Mouse (Mus musculus) lung, postnatal 0 days (tissue): ENCODE measurements around the gene Grap2.

Experiments used
- CTCF ChIP-seq: IDR thresholded peaks from 2 replicates; pipeline ENCODE4 v1.5.1; 2016; ENCODE audit warnings: antibody characterized with exemption, mild to moderate bottlenecking
- EP300 ChIP-seq: IDR thresholded peaks from 2 replicates; pipeline ENCODE4 v1.6.1; 2016; ENCODE audit warnings: antibody characterized with exemption, mild to moderate bottlenecking, control low read depth

DNA sequence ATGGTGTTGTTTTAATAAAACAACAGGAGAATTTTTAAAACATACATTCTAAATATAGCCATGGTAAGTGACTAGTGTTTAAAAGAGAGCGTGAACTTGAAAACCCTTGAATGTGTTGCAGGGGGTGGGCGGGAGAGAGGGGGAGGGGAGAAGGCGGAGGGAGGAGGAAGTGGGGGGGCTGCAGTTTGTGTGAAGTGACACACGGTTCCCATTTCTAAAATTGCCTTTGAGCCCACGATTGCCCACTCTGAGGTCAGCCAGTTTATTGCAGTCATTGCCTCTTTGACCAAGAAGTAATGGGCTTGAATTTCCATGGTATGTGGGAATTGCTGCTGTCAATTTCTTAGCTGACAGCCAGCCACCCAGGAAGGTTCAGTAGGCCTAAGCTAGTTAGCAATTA is 41.5 kb downstream of the Grap2 start:
- TF ChIP-seq CTCF (no peak), EP300 (no peak)
